Mouse (Mus musculus) heart, embryonic 11.5 days (tissue): ENCODE measurements around the gene 9530053A07Rik. TPM values are rescaled to one million over a fixed set of nuclear protein-coding genes. Genes with fewer than 3 reads are reported as not detected.
A peak's percentile ranks its signal among the peaks of the same experiment; 100 is the strongest.

ENCODE experiments used
- ATAC-seq: fragments of 200-750 bp; cut with Nextera tagmentation; replicated peaks from 2 replicates; pipeline ENCODE4 v1.8.0; 2017; ENCODE audit warnings: moderate library complexity; ENCODE audit not compliant: insufficient number of reproducible peaks, low FRiP score, low TSS enrichment
- H3K27ac ChIP-seq: fragments of 300-500 bp; sonication (generic); 2 replicates; pipeline ENCODE4 v1.5.1; 2014; ENCODE audit warnings: mild to moderate bottlenecking, low read depth, low read length
- H3K27me3 ChIP-seq: fragments of 300-500 bp; sonication (generic); 2 replicates; pipeline ENCODE4 v1.6.1; 2014; ENCODE audit warnings: mild to moderate bottlenecking, low read length, mixed read lengths; ENCODE audit not compliant: control insufficient read depth, insufficient read depth
- H3K36me3 ChIP-seq: fragments of 300-500 bp; sonication (generic); 2 replicates; pipeline ENCODE4 v1.6.1; 2014; ENCODE audit warnings: mild to moderate bottlenecking, low read length, moderate library complexity, mixed read lengths; ENCODE audit not compliant: control insufficient read depth, insufficient read depth
- H3K4me1 ChIP-seq: fragments of 300-500 bp; sonication (generic); 2 replicates; pipeline ENCODE4 v1.6.1; 2014; ENCODE audit warnings: low read length; ENCODE audit not compliant: control insufficient read depth, insufficient read depth
- H3K4me2 ChIP-seq: fragments of 300-500 bp; sonication (generic); 2 replicates; pipeline ENCODE4 v1.6.1; 2014; ENCODE audit warnings: mild to moderate bottlenecking, moderate library complexity
- H3K4me3 ChIP-seq: fragments of 300-500 bp; sonication (generic); 2 replicates; pipeline ENCODE4 v1.5.1; 2014; ENCODE audit warnings: low read depth, low read length
- H3K9ac ChIP-seq: fragments of 300-500 bp; sonication (generic); 2 replicates; pipeline ENCODE4 v1.6.1; 2014; ENCODE audit warnings: mild to moderate bottlenecking, low read depth, low read length, moderate library complexity
- H3K9me3 ChIP-seq: fragments of 300-500 bp; sonication (generic); replicated peaks from 2 replicates; pipeline ENCODE4 v1.6.1; 2016; ENCODE audit warnings: low read length; ENCODE audit not compliant: control insufficient read depth
- WGBS: fragments of 180-500 bp; shearing (Covaris S2); extraction: QIAGEN DNeasy Blood & Tissue Kit; methylation state at CpG from one replicate; pipeline ENCODE4 v1.1.7; 2014; ENCODE audit not compliant: insufficient replicate concordance; 5-methylcytosine and 5-hydroxymethylcytosine counted together
- polyA plus RNA-seq: library from polyadenylated mRNA; unstranded; fragments of >200 nt; fragmentation: Nextera tagmentation; extraction: Ambion mirVana; gene quantifications from 2 replicates; pipeline ENCODE4 v1.2.1, GENCODE M21; 2014

9530053A07Rik gene
- polyA plus RNA-seq, 1 experiment from 2014 or later = not detected

DNA sequence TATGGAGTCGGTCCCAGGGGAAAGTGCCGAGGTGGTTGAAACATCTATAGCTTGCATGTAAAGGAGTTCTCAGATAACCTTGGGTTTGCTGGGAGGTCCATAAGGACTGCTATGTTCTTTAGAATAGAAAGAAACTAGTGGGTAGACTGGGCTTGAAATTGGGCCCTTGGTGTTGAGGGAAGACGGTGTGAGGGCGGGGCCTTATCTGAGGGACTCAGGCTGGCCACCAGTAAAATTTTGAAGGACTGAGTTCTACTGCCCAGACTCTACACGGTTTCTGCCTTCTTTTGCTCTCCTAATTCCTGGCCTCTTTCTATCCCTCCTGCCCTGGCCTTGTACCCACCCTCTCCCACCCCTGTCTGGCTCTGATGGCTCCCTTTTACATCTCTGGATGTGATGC is 51.6 kb downstream of the 9530053A07Rik start:
- H3K27ac ChIP-seq = no peak overlapping the region
- 74% methylated on average over 5 of the region's 5 CpGs for WGBS
- H3K4me1 ChIP-seq = peaks cover 4% of the 10 kb centered on the region
- H3K4me2 ChIP-seq = peak overlapping the region; percentile 59
- H3K27me3 ChIP-seq = no peaks in the 10 kb centered on the region
- peaks cover 43% of the 10 kb centered on the region for H3K36me3 ChIP-seq
- ATAC-seq = no peak
- peak overlapping the region; percentile 34; the same call in 1 of the 2 replicates for H3K9ac ChIP-seq
- H3K4me3 ChIP-seq = peak overlapping the region; percentile 90; the same call in 1 of the 2 replicates
- H3K9me3 ChIP-seq = no peaks in the 10 kb centered on the region

GRCm38 (mm10) chr7:28181376-28181775 is 52.1 kb downstream of the 9530053A07Rik start:
- no peak for ATAC-seq
- H3K27ac ChIP-seq = no peak overlapping the region
- WGBS = 95% methylated on average over 12 of the region's 12 CpGs
- H3K27me3 ChIP-seq = no peaks in the 10 kb centered on the region
- no peaks in the 10 kb centered on the region for H3K9me3 ChIP-seq
- no peak overlapping the region for H3K4me2 ChIP-seq
- H3K4me1 ChIP-seq = peaks cover 4% of the 10 kb centered on the region
- peaks cover 46% of the 10 kb centered on the region for H3K36me3 ChIP-seq
- no peak overlapping the region for H3K4me3 ChIP-seq
- no peak overlapping the region for H3K9ac ChIP-seq

DNA sequence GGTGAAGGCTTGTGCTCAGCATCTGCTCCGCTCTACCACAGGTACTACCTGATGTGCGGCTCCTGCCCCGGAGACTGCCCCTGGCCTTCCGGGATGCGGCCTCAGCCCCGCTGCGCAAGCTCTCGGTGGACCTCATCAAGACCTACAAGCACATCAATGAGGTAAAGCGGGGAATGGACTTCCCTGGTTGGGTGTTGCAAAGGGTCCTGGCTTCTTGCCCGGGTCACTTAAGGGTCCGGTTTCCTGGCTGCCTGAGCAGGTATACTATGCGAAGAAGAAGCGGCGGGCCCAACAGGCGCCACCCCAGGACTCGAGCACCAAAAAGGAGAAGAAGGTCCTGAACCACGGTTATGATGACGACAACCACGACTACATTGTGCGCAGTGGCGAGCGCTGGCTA is 53.1 kb downstream of the 9530053A07Rik start:
- Histone ChIP-seq H3K4me1 (peaks cover 4% of the 10 kb centered on the region), H3K27me3 (no peaks in the 10 kb centered on the region), H3K9ac (no peak overlapping the region), H3K9me3 (no peaks in the 10 kb centered on the region), H3K36me3 (peaks cover 54% of the 10 kb centered on the region), H3K4me3 (no peak overlapping the region), H3K4me2 (no peak overlapping the region), H3K27ac (no peak overlapping the region)
- no peak for ATAC-seq
- WGBS = 97% methylated on average over 22 of the region's 22 CpGs

GRCm38 (mm10) chr7:28185884-28186283 is 56.6 kb downstream of the 9530053A07Rik start:
- no peak overlapping the region for H3K4me3 ChIP-seq
- no peak overlapping the region for H3K9ac ChIP-seq
- WGBS = 89% methylated on average over 14 of the region's 14 CpGs
- H3K27me3 ChIP-seq = no peaks in the 10 kb centered on the region
- H3K27ac ChIP-seq = no peak overlapping the region
- peak; percentile 46; the same call in 1 of the 2 replicates for ATAC-seq
- H3K9me3 ChIP-seq = no peaks in the 10 kb centered on the region
- peaks cover 3% of the 10 kb centered on the region for H3K4me1 ChIP-seq
- peaks cover 76% of the 10 kb centered on the region for H3K36me3 ChIP-seq
- H3K4me2 ChIP-seq = no peak overlapping the region

DNA sequence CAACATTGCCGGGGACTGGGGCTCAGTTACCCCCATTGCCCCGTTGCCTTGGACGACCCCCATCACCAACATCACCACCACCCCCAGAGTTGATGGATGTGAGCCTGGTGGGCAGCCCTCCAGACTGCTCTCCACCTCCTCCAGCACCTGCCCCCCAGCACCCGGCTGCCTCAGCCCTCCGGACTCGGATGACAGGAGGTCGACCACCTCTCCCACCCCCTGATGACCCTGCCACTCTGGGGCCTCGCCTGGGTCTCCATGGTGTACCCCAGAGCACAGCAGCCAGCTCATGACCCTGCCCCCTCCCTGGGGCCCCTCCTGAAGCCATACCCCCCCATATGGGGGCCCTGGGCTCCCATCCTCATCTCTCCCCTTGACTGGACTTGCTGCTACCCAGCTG is 57.4 kb downstream of the 9530053A07Rik start:
- Histone ChIP-seq H3K4me1 (no peaks in the 10 kb centered on the region), H3K9me3 (no peaks in the 10 kb centered on the region), H3K36me3 (peaks cover 77% of the 10 kb centered on the region), H3K9ac (no peak overlapping the region), H3K4me3 (no peak overlapping the region), H3K27ac (no peak overlapping the region), H3K4me2 (no peak overlapping the region), H3K27me3 (no peaks in the 10 kb centered on the region)
- 87% methylated on average over 8 of the region's 8 CpGs for WGBS
- peak; percentile 20; the same call in 1 of the 2 replicates for ATAC-seq

DNA sequence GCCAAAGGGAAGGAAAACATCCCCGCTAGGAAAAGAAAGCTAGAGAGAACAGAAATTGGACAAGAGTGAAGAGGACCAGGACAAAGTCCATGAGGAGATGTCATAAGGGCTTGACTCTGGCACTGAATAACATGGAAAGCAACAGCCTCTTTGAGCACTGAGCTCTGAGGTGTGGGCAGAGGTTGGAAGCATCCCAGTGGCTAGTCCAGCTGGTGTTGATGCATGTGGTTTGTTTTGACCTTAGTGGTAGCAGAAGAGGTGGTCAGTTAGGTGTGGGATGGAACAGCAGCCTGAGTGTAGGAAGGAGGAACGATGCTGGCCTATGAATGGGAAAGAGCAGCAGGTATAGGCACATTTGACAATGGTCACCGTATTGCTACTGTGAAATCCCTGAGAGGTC is 62.2 kb downstream of the 9530053A07Rik start:
- H3K36me3 ChIP-seq = peaks cover 45% of the 10 kb centered on the region
- 95% methylated on average over 3 of the region's 3 CpGs for WGBS

GRCm38 (mm10) chr7:28191903-28192302 is 62.6 kb downstream of the 9530053A07Rik start:
- no peak overlapping the region for H3K4me2 ChIP-seq
- 92% methylated on average over 1 of the region's 1 CpGs for WGBS

More for the DNA sequence above, 62.2 kb downstream of the 9530053A07Rik start:
- no peak for ATAC-seq
- H3K4me1 ChIP-seq = no peaks in the 10 kb centered on the region
- no peak overlapping the region for H3K9ac ChIP-seq
- H3K27me3 ChIP-seq = no peaks in the 10 kb centered on the region
- H3K9me3 ChIP-seq = no peaks in the 10 kb centered on the region
- H3K4me3 ChIP-seq = no peak overlapping the region
- no peak overlapping the region for H3K4me2 ChIP-seq
- no peak overlapping the region for H3K27ac ChIP-seq

DNA sequence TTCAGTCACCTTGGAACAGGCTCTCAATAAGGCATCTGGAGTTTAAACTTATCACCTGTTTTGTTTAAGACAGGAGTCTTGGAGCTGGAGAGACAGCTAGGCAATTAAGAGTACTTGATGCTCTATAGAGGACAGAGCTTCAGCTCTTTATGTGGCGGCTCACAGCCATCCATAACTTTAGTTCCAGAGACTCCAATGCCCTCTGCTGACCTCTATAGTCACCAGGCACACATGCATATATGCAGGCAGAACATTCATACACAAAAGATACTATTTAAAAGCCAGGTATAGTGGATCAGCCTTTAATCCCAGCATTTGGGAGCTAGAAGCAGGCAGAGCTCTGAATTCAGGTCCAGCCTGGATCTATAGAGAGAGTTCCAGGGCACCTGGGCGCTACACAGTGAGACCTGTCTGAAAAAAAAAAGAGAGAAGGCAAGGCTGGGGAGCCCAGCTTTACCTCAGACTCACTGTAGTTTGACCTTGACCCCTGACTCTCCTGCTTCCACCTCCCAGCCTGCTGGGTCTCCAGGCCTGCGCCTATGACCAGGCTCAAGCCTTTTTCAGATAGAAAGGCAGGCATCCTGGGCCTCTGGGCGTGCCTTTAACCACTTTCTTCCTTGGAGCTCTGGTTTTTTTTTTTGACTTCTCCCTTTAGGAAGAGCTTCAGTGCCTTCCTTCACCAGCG is 66.3 kb downstream of the 9530053A07Rik start:
- H3K4me1 ChIP-seq = no peaks in the 10 kb centered on the region
- no peak for ATAC-seq
- no peaks in the 10 kb centered on the region for H3K27me3 ChIP-seq
- H3K4me3 ChIP-seq = no peak overlapping the region
- H3K27ac ChIP-seq = no peak overlapping the region
- peaks cover 20% of the 10 kb centered on the region for H3K36me3 ChIP-seq
- no peak overlapping the region for H3K4me2 ChIP-seq
- WGBS = 83% methylated on average over 5 of the region's 5 CpGs
- 0 out of 2 replicates have a peak overlapping the region, but pooled peaks have one; percentile 10 for H3K9ac ChIP-seq
- no peaks in the 10 kb centered on the region for H3K9me3 ChIP-seq

More at GRCm38 (mm10) chr7:28191903-28192302, 62.6 kb downstream of the 9530053A07Rik start:
- Histone ChIP-seq H3K36me3 (peaks cover 42% of the 10 kb centered on the region), H3K27me3 (no peaks in the 10 kb centered on the region), H3K4me3 (no peak overlapping the region), H3K9ac (no peak overlapping the region), H3K4me1 (no peaks in the 10 kb centered on the region), H3K9me3 (no peaks in the 10 kb centered on the region), H3K27ac (no peak overlapping the region)
- ATAC-seq = no peak

GRCm38 (mm10) chr7:28196528-28196927 is 67.3 kb downstream of the 9530053A07Rik start:
- H3K36me3 ChIP-seq = peaks cover 13% of the 10 kb centered on the region
- H3K9me3 ChIP-seq = no peaks in the 10 kb centered on the region
- H3K4me1 ChIP-seq = no peaks in the 10 kb centered on the region
- no peak overlapping the region for H3K27ac ChIP-seq
- no peak overlapping the region for H3K4me2 ChIP-seq
- 82% methylated on average over 14 of the region's 14 CpGs for WGBS
- no peak overlapping the region for H3K4me3 ChIP-seq
- no peak for ATAC-seq
- H3K27me3 ChIP-seq = no peaks in the 10 kb centered on the region
- H3K9ac ChIP-seq = no peak overlapping the region
